Mouse (Mus musculus) cerebellum, adult 2 months (tissue): ENCODE results near the gene Fam168b. TPM values are rescaled to one million over a fixed set of nuclear protein-coding genes. Genes with fewer than 3 reads are reported as not detected.
A peak's percentile ranks its signal among the peaks of the same experiment; 100 is the strongest.

ENCODE experiments used
- DNase-seq, 2 experiments: peaks; one replicate each; pipeline ENCODE4 v3.0.0; 2021
- H3K27ac ChIP-seq: fragments of 200-500 bp; 2 replicates; pipeline ENCODE4 v1.5.1; 2012; ENCODE audit warnings: low read length, control low read depth, inconsistent platforms; ENCODE audit not compliant: insufficient read depth
- H3K27me3 ChIP-seq: fragments of 200-500 bp; 2 replicates; pipeline ENCODE4 v1.6.1; 2012; ENCODE audit warnings: inconsistent platforms, mild to moderate bottlenecking, low read length, moderate library complexity; ENCODE audit not compliant: control insufficient read depth, insufficient read depth
- H3K4me1 ChIP-seq: fragments of 200-500 bp; 2 replicates; pipeline ENCODE4 v1.6.1; 2011; ENCODE audit warnings: low read length; ENCODE audit not compliant: control insufficient read depth, insufficient read depth
- H3K4me3 ChIP-seq: fragments of 200-500 bp; replicated peaks from 2 replicates; pipeline ENCODE3; 2011; ENCODE audit warnings: mild to moderate bottlenecking, low read depth, low read length, control low read depth; ENCODE audit not compliant: insufficient read depth
- CTCF ChIP-seq: fragments of 200-500 bp; IDR thresholded peaks from 2 replicates; pipeline ENCODE4 v1.5.1; 2011; ENCODE audit warnings: low read depth, mild to moderate bottlenecking, control low read depth, low read length, moderate library complexity, borderline replicate concordance; ENCODE audit not compliant: insufficient read depth
- POLR2A ChIP-seq: fragments of 200-500 bp; IDR thresholded peaks from 2 replicates; pipeline ENCODE4 v1.6.1; 2011; ENCODE audit warnings: low read length, control low read depth, borderline replicate concordance; ENCODE audit not compliant: insufficient read depth
- WGBS: fragments of 180-500 bp; shearing (Covaris S2); methylation state at CpG from one replicate; pipeline ENCODE4 v1.1.7; 2018; 5-methylcytosine and 5-hydroxymethylcytosine counted together
- polyA plus RNA-seq: library from polyadenylated mRNA; depleted of rRNA; stranded (reverse); fragments of >200 nt; gene quantifications from 2 replicates; pipeline ENCODE4 v1.2.3, GENCODE M21; 2012

Gene Fam168b
- polyA plus RNA-seq, 1 experiment, result 230 TPM

DNA sequence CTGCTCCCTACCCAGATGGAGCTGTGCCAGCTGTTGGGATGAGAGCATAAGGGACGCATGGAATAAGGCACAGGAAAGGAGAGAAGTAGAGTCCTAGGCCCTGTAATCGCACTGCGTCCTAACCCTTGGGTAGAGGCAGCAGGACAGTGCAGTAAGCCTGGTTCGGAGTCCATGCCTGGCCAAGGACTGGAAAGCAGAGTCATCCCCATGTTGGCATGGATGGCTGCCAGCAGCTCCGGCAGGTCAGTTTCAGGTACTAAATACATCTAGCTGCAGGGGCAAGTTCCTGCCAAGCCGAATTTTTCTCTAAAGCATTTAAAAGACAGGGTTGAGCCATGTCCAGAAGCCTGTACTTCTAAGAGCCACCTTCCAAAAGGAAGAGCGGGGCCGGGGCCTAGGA is 34.4 kb downstream of the Fam168b start:
- peaks cover 48% of the 10 kb centered on the region for H3K4me1 ChIP-seq
- WGBS, result 36% methylated on average over 8 of the region's 8 CpGs

DNA sequence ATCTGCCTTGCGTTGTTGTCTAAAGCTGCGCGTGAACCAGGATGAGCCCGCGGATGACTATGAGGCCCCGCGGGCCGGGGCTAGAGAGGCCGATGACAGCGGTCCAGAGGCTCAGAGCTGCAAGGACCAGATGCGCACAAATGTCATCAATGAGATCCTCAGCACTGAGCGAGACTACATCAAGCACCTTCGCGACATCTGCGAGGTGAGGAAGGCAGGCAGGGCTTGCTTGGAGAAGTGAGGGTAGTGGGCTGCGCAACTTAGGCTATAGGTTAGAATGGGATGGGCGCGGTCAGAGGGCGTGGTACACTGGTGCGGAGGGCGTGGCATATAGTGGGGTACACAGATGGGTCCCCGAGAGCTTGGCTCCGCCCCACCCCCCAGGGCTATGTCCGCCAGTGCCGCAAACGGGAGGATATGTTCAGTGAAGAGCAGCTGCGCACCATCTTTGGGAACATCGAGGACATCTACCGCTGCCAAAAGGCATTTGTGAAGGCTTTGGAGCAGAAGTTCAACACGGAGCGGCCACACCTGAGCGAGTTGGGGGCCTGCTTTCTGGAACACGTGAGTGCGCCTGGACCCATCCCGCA is 36.8 kb downstream of the Fam168b start:
- Histone ChIP-seq H3K27ac (no peak overlapping the region), H3K4me1 (peaks cover 43% of the 10 kb centered on the region), H3K4me3 (no peak overlapping the region), H3K27me3 (no peaks in the 10 kb centered on the region)
- WGBS, result 63% methylated on average over 35 of the region's 35 CpGs
- DNase-seq, result no peak
- TF ChIP-seq CTCF, result no peak
- TF ChIP-seq POLR2A, result no peak

More for the DNA sequence above, 34.4 kb downstream of the Fam168b start:
- TF ChIP-seq CTCF (no peak), POLR2A (no peak)
- no peak overlapping the region for H3K4me3 ChIP-seq
- no peak overlapping the region for H3K27ac ChIP-seq
- no peaks in the 10 kb centered on the region for H3K27me3 ChIP-seq
- DNase-seq, result peak; percentile 67 to 72

DNA sequence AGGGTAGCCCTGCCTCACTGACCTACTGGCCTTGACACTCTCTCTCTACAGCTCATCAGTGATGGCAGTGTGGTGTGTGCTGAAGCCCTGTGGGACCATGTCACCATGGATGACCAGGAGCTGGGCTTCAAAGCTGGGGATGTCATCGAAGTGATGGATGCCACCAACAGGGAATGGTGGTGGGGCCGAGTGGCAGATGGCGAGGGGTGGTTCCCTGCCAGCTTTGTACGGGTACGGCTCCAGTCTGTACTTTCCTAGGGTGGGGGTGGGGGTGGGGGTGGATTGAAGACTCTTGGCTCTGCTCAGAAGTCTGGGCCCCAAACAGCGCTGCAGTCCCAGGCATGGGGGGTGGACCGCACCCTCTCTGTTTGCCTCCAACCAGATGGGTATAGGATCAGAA is 38.0 kb downstream of the Fam168b start:
- no peak overlapping the region for H3K4me3 ChIP-seq
- TF ChIP-seq POLR2A (no peak), CTCF (no peak)
- H3K27me3 ChIP-seq, result no peaks in the 10 kb centered on the region
- WGBS, result 27% methylated on average over 7 of the region's 7 CpGs
- no peak for DNase-seq
- peaks cover 32% of the 10 kb centered on the region for H3K4me1 ChIP-seq
- no peak overlapping the region for H3K27ac ChIP-seq

DNA sequence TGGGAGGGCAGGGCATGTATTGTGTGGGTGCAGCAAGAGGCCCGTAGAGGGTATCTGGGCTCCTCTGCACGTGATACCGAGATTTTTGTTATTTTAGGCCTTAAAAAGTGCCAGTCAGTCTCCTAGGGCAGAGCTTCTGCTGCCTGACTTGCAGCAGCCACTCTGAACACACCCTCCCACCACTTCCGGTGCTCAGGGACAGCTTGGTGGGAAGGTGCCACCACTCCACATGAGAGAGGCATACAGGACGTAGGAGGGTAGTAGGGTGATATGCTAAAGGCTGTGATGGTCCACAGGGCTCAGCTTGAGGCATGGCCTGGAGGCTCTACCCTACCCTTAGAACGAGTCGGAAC is 40.6 kb downstream of the Fam168b start:
- H3K27me3 ChIP-seq, result no peaks in the 10 kb centered on the region
- 38% methylated on average over 7 of the region's 7 CpGs for WGBS
- no peak for DNase-seq
- H3K4me1 ChIP-seq, result peaks cover 34% of the 10 kb centered on the region
- no peak overlapping the region for H3K27ac ChIP-seq
- peak overlapping the region; percentile 54 for H3K4me3 ChIP-seq
- TF ChIP-seq CTCF (no peak), POLR2A (no peak)

DNA sequence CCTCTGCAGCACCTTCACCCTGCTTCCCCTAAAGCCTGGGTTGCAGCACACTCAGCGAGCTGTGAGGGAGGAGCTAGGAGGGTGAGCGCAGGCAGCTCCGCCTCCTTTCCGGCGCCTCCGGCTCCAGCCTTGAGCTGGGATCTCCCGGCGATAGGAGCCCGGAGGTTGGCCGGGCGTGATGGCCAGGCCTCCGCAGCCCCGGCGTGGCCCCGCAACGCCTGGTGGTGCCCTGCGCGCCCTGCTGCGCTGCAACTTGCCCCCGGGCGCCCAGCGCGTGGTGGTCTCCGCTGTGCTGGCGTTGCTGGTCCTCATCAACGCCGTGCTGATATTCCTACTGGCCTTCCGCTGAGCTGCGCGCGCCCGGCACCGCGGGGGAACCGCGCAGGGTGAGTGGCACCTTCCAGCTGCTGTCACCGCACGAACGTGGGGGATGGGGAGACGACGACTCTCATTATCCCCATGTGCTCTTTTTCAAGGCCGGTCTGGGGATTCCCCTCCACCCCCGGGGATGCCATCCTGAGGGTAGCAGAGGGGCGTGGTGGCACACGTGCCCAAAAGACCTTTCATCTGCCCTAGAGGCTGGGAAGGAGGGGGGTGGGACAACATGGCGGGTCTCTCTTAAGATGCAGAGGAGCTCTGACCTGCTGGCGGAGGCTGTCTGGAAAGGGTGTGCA is 41.1 kb downstream of the Fam168b start:
- no peaks in the 10 kb centered on the region for H3K27me3 ChIP-seq
- DNase-seq, result peak; percentile 70
- peaks cover 31% of the 10 kb centered on the region for H3K4me1 ChIP-seq
- H3K27ac ChIP-seq, result no peak overlapping the region
- 2% methylated on average over 47 of the region's 47 CpGs for WGBS
- H3K4me3 ChIP-seq, result peak overlapping the region; percentile 54
- TF ChIP-seq POLR2A (no peak), CTCF (no peak)

DNA sequence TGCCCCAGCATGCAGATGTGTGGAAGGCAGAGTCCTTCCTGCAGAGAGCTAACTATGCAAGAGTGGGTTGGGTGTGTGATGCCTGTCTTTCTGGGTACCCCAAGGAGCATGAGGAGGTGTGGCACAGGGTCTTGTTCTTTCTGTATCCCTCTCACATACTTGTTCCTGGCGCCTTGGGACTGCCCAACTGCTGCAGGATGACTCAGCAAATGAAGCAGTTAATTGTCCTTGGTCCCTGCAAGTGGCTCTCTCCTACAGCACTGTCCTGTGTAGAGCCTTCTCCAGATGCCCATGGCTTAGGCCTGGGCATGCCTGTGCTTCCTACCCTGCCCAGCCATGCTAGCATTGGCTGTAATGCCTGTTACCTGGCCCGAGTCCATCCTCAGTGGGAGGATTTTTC is 43.7 kb downstream of the Fam168b start:
- Histone ChIP-seq H3K27me3 (no peaks in the 10 kb centered on the region), H3K4me3 (no peak overlapping the region), H3K27ac (no peak overlapping the region), H3K4me1 (peaks cover 19% of the 10 kb centered on the region)
- no peak for TF ChIP-seq CTCF
- TF ChIP-seq POLR2A, result no peak
- WGBS, result 66% methylated on average over 2 of the region's 2 CpGs
- no peak for DNase-seq

DNA sequence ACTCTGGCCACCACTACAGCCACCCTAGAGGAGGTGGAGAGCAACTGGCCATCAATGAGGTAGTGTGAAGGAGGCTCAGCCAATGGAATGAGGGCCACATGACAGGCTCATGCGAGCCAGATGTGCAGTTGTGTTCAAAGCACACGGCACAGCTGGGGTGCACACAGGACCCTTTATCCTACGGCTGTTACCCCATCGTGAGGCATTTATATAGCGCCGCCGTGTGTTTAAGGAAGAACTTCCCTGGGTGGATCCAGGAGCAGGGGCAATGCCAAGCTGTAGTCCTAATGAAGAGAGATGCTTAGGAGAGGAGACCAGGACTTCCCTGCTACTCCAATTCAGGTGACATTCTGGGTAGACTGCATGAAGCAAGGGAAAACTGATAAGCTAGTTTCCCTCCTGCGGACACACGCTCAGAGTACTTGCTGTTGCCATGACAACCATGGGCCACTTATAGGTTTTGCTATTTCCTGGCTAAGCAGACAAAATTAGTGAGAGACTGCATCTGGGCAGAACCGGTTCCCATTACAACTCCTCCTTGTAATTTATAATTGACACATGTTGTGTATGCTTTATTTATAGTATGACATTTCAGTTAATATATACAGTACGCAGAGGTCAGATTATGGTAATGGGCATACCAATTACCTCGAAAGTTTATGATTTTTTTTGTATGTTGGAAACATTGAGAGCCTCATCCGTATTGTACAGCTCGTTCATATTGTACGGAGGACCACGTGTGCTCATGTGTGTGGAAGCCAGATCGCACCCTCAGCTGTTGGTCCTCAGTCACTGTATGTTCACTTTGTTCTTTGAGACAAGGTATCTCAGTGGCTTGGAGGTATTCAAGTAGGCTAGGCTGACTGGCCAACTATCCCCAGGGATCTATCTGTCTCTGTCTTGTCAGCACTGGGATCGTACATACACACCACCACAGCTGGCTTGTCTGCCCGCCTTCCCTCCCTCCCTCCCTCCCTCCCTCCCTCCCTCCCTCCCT is 49.3 kb downstream of the Fam168b start:
- no peaks in the 10 kb centered on the region for H3K4me1 ChIP-seq
- H3K27ac ChIP-seq, result no peak overlapping the region
- H3K4me3 ChIP-seq, result no peak overlapping the region
- no peak for TF ChIP-seq POLR2A
- TF ChIP-seq CTCF, result no peak
- WGBS, result 85% methylated on average over 19 of the region's 19 CpGs
- DNase-seq, result no peak
- no peaks in the 10 kb centered on the region for H3K27me3 ChIP-seq

DNA sequence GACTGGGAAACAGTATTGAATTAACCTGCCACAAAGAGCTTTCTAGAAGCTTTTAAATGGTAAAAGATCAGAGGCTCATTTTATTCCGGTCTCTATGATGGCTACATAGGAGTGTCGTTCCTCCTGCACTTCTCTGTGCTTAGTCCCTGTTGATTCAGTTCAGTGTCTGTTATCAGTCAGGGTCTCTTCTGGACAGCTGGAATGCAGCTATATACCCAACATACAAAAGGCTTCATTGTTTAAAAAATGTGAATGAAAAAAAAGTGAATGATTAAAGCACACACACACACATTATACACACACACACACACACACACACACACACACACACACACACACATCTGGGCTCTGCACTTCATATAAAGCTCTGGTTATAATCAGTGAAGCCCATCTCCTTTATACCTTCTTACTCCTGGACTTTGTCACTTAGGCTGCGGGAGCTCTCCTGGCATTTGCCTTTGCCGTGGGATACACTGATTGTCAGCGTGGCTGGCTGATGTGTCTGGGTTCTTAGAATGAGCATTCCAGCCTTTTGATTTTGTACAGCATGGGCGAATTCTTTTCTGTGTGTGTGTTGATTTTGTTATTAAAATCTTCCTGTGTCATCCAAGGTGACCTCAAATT is 59.2 kb downstream of the Fam168b start:
- Histone ChIP-seq H3K27ac (no peak overlapping the region), H3K4me3 (no peak overlapping the region), H3K27me3 (no peaks in the 10 kb centered on the region), H3K4me1 (no peaks in the 10 kb centered on the region)
- no peak for TF ChIP-seq POLR2A
- no peak for TF ChIP-seq CTCF
- 77% methylated on average over 6 of the region's 6 CpGs for WGBS
- DNase-seq, result no peak
